Mouse (Mus musculus): ENCODE data around the gene Cd5. TPM values are rescaled to one million over a fixed set of nuclear protein-coding genes. Genes with fewer than 3 reads are reported as not detected.

The Cd5 gene
- polyA plus RNA-seq, 1 experiment = 0.04 TPM

- peak within 1 kb of the TSS; percentile 83 for H3ac ChIP-seq (ENCODE audit: control insufficient read depth, insufficient read length, low read depth)
- no peaks in the 10 kb centered on the region for H3K27me3 ChIP-seq (ENCODE audit: control insufficient read depth, insufficient read depth, insufficient read length)
- peaks cover 14% of the 10 kb centered on the region for H3K36me3 ChIP-seq (ENCODE audit: control insufficient read depth, insufficient read depth)
- no peak for TF ChIP-seq MYOG (IDR thresholded peaks at IDR 0.05; ENCODE audit: control insufficient read depth, extremely low read depth, insufficient read length)
- no peak for TF ChIP-seq MAX (IDR thresholded peaks at IDR 0.05)
- no peak for TF ChIP-seq CEBPB (IDR thresholded peaks at IDR 0.05; ENCODE audit: low read depth)
- peak; percentile 75 for TF ChIP-seq USF1 (IDR thresholded peaks at IDR 0.05; ENCODE audit: low read depth)
- peaks cover 47% of the 10 kb centered on the region for H3K79me2 ChIP-seq (ENCODE audit: control insufficient read depth, insufficient read depth)
- peaks cover 30% of the 10 kb centered on the region for H3K79me3 ChIP-seq (ENCODE audit: low read depth)
- peak within 1 kb of the TSS; percentile 52 for H3K4me3 ChIP-seq (ENCODE audit: insufficient read depth, poor library complexity, severe bottlenecking)
These were observed 50.1 kb downstream of the Cd5 start, which contains the start of gene Vps37c for GRCm38 (mm10) chr19:10688537-10689352. TSS of gene Vps37c (plus strand) at chr19:10688735.

- Histone ChIP-seq H3K36me3 (ENCODE audit: control insufficient read depth, insufficient read depth) (no peaks in the 10 kb centered on the region), H3K4me3 (ENCODE audit: insufficient read depth, poor library complexity, severe bottlenecking) (no peak overlapping the region), H3K27me3 (ENCODE audit: control insufficient read depth, insufficient read depth, insufficient read length) (no peaks in the 10 kb centered on the region), H3K79me2 (ENCODE audit: control insufficient read depth, insufficient read depth) (peaks cover 16% of the 10 kb centered on the region), H3K79me3 (ENCODE audit: low read depth) (peaks cover 2% of the 10 kb centered on the region), H3ac (ENCODE audit: control insufficient read depth, insufficient read length, low read depth) (no peak overlapping the region)
- TF ChIP-seq FOSL1 (IDR thresholded peaks at IDR 0.05; ENCODE audit: insufficient read depth, low read length, poor library complexity, severe bottlenecking) (no peak), CEBPB (IDR thresholded peaks at IDR 0.05; ENCODE audit: low read depth) (no peak), MYOD1 (IDR thresholded peaks at IDR 0.05; ENCODE audit: control insufficient read depth, insufficient read length, low read depth) (no peak), MYOG (IDR thresholded peaks at IDR 0.05; ENCODE audit: control insufficient read depth, extremely low read depth, insufficient read length) (no peak), USF1 (IDR thresholded peaks at IDR 0.05; ENCODE audit: low read depth) (no peak), MAX (IDR thresholded peaks at IDR 0.05) (no peak)
These were observed 53.1 kb downstream of the Cd5 start for GRCm38 (mm10) chr19:10685727-10686126.

GRCm38 (mm10) chr19:10685081-10685480 is 53.7 kb downstream of the Cd5 start:
- Histone ChIP-seq H3K79me3 (ENCODE audit: low read depth) (no peaks in the 10 kb centered on the region), H3K4me3 (ENCODE audit: insufficient read depth, poor library complexity, severe bottlenecking) (no peak overlapping the region), H3K79me2 (ENCODE audit: control insufficient read depth, insufficient read depth) (peaks cover 11% of the 10 kb centered on the region), H3K36me3 (ENCODE audit: control insufficient read depth, insufficient read depth) (no peaks in the 10 kb centered on the region), H3ac (ENCODE audit: control insufficient read depth, insufficient read length, low read depth) (no peak overlapping the region), H3K27me3 (ENCODE audit: control insufficient read depth, insufficient read depth, insufficient read length) (no peaks in the 10 kb centered on the region)
- no peak for TF ChIP-seq MAX (IDR thresholded peaks at IDR 0.05)
- no peak for TF ChIP-seq FOSL1 (IDR thresholded peaks at IDR 0.05; ENCODE audit: insufficient read depth, low read length, poor library complexity, severe bottlenecking)
- TF ChIP-seq CTCF (IDR thresholded peaks at IDR 0.05; ENCODE audit: control insufficient read depth, insufficient read depth, insufficient read length) = no peak
- no peak for TF ChIP-seq USF1 (IDR thresholded peaks at IDR 0.05; ENCODE audit: low read depth)
- TF ChIP-seq CEBPB (IDR thresholded peaks at IDR 0.05; ENCODE audit: low read depth) = no peak
- TF ChIP-seq MYOD1 (IDR thresholded peaks at IDR 0.05; ENCODE audit: control insufficient read depth, insufficient read length, low read depth) = no peak
- TF ChIP-seq MYOG (IDR thresholded peaks at IDR 0.05; ENCODE audit: control insufficient read depth, extremely low read depth, insufficient read length) = no peak

- H3ac ChIP-seq (ENCODE audit: control insufficient read depth, insufficient read length, low read depth) = no peak overlapping the region
- TF ChIP-seq MAX (IDR thresholded peaks at IDR 0.05) = no peak
- H3K27me3 ChIP-seq (ENCODE audit: control insufficient read depth, insufficient read depth, insufficient read length) = no peaks in the 10 kb centered on the region
- H3K79me2 ChIP-seq (ENCODE audit: control insufficient read depth, insufficient read depth) = no peaks in the 10 kb centered on the region
- no peaks in the 10 kb centered on the region for H3K79me3 ChIP-seq (ENCODE audit: low read depth)
- H3K4me3 ChIP-seq (ENCODE audit: insufficient read depth, poor library complexity, severe bottlenecking) = no peak overlapping the region
- H3K36me3 ChIP-seq (ENCODE audit: control insufficient read depth, insufficient read depth) = no peaks in the 10 kb centered on the region
These were observed 57.2 kb downstream of the Cd5 start for GRCm38 (mm10) chr19:10681571-10681970.

- no peaks in the 10 kb centered on the region for H3K79me2 ChIP-seq (ENCODE audit: control insufficient read depth, insufficient read depth)
These were observed 60.1 kb downstream of the Cd5 start for GRCm38 (mm10) chr19:10678772-10679067.

GRCm38 (mm10) chr19:10677915-10678771 is 60.7 kb downstream of the Cd5 start, which contains the start of gene Pga5:
TSS of gene Pga5 (minus strand) at chr19:10678071.
- no peak for TF ChIP-seq MYOD1 (IDR thresholded peaks at IDR 0.05; ENCODE audit: control insufficient read depth, insufficient read length, low read depth)
- TF ChIP-seq CTCF (IDR thresholded peaks at IDR 0.05; ENCODE audit: control insufficient read depth, insufficient read depth, insufficient read length) = peak; percentile 82
- H3K36me3 ChIP-seq (ENCODE audit: control insufficient read depth, insufficient read depth) = no peaks in the 10 kb centered on the region
- H3K4me3 ChIP-seq (ENCODE audit: insufficient read depth, poor library complexity, severe bottlenecking) = no peak within 1 kb of the TSS

More at GRCm38 (mm10) chr19:10678772-10679067, 60.1 kb downstream of the Cd5 start:
- Histone ChIP-seq H3ac (ENCODE audit: control insufficient read depth, insufficient read length, low read depth) (no peak overlapping the region), H3K36me3 (ENCODE audit: control insufficient read depth, insufficient read depth) (no peaks in the 10 kb centered on the region), H3K79me3 (ENCODE audit: low read depth) (no peaks in the 10 kb centered on the region), H3K27me3 (ENCODE audit: control insufficient read depth, insufficient read depth, insufficient read length) (no peaks in the 10 kb centered on the region), H3K4me3 (ENCODE audit: insufficient read depth, poor library complexity, severe bottlenecking) (no peak overlapping the region)
- TF ChIP-seq CEBPB (IDR thresholded peaks at IDR 0.05; ENCODE audit: low read depth) (no peak), MAX (IDR thresholded peaks at IDR 0.05) (no peak)

More at GRCm38 (mm10) chr19:10677915-10678771, 60.7 kb downstream of the Cd5 start, which contains the start of gene Pga5:
- Histone ChIP-seq H3K27me3 (ENCODE audit: control insufficient read depth, insufficient read depth, insufficient read length) (no peaks in the 10 kb centered on the region), H3K79me2 (ENCODE audit: control insufficient read depth, insufficient read depth) (no peaks in the 10 kb centered on the region), H3K79me3 (ENCODE audit: low read depth) (no peaks in the 10 kb centered on the region), H3ac (ENCODE audit: control insufficient read depth, insufficient read length, low read depth) (no peak within 1 kb of the TSS)

Measured in C2C12 (cell line).